Mouse (Mus musculus) brain, embryonic 14.5 days (tissue): ENCODE measurements around the gene Nrp1.

ENCODE experiments used
- CTCF ChIP-seq: fragments of 200-500 bp; IDR thresholded peaks from 2 replicates; pipeline ENCODE4 v1.5.1; 2012; ENCODE audit warnings: inconsistent platforms, mild to moderate bottlenecking, moderate library complexity, borderline replicate concordance; ENCODE audit not compliant: insufficient read depth, insufficient read length; ENCODE audit errors: extremely low read depth
- POLR2A ChIP-seq: fragments of 200-500 bp; IDR thresholded peaks from 2 replicates; pipeline ENCODE4 v1.6.1; 2012; ENCODE audit warnings: mild to moderate bottlenecking, inconsistent platforms, borderline replicate concordance; ENCODE audit not compliant: poor library complexity, insufficient read depth, insufficient read length, severe bottlenecking; ENCODE audit errors: extremely low read depth

DNA sequence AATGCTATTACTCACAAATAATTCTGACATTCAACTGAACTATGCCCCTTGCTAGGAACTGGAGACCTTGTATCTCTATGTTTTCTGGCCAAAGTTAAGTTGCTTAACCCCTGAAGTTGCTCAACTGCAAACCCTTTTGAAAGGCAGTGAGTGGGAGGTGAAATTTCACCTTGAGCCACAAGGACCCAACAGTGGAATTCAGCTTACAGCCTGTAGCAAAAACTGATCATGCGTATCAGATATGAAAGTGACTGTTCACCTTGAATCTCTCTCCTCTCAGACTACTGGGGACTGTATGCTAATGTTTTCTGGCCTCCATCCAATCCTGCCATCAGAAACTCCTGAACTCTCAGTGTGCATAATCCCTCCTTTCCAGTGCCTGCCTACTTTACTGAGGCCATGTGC is 126.3 kb downstream of the Nrp1 start:
- TF ChIP-seq CTCF (no peak), POLR2A (no peak)
